Mouse (Mus musculus) kidney, embryonic 15.5 days (tissue): ENCODE data around the gene Plcb4. TPM values are rescaled to one million over a fixed set of nuclear protein-coding genes. Genes with fewer than 3 reads are reported as not detected.

Experiments used
- ATAC-seq: fragments of 200-750 bp; cut with Nextera tagmentation; replicated peaks from 2 replicates; pipeline ENCODE4 v1.8.0; 2017; ENCODE audit warnings: moderate TSS enrichment; ENCODE audit not compliant: low FRiP score
- H3K27ac ChIP-seq: fragments of 300-500 bp; sonication (generic); 2 replicates; pipeline ENCODE4 v1.5.1; 2015; ENCODE audit warnings: mild to moderate bottlenecking, inconsistent platforms
- H3K27me3 ChIP-seq: fragments of 300-500 bp; sonication (generic); 2 replicates; pipeline ENCODE4 v1.6.1; 2015; ENCODE audit warnings: inconsistent platforms
- H3K36me3 ChIP-seq: fragments of 300-500 bp; sonication (generic); 2 replicates; pipeline ENCODE4 v1.6.1; 2015; ENCODE audit warnings: inconsistent platforms
- H3K4me1 ChIP-seq: fragments of 300-500 bp; sonication (generic); 2 replicates; pipeline ENCODE4 v1.6.1; 2015; ENCODE audit warnings: inconsistent platforms
- H3K4me2 ChIP-seq: fragments of 300-500 bp; sonication (generic); 2 replicates; pipeline ENCODE4 v1.6.1; 2015; ENCODE audit warnings: moderate library complexity, mild to moderate bottlenecking, inconsistent platforms
- H3K4me3 ChIP-seq: fragments of 300-500 bp; sonication (generic); replicated peaks from 2 replicates; pipeline ENCODE4 v1.5.1; 2015; ENCODE audit warnings: mild to moderate bottlenecking, inconsistent platforms
- H3K9ac ChIP-seq: fragments of 300-500 bp; sonication (generic); 2 replicates; pipeline ENCODE4 v1.6.1; 2015; ENCODE audit warnings: mild to moderate bottlenecking, inconsistent platforms
- H3K9me3 ChIP-seq: fragments of 300-500 bp; sonication (generic); replicated peaks from 2 replicates; pipeline ENCODE4 v1.6.1; 2016; ENCODE audit warnings: inconsistent platforms
- WGBS: fragments of 180-500 bp; shearing (Covaris S2); methylation state at CpG from one replicate; pipeline ENCODE4 v1.1.7; 2015; ENCODE audit warnings: mixed read lengths; 5-methylcytosine and 5-hydroxymethylcytosine counted together
- polyA plus RNA-seq: library from polyadenylated mRNA; unstranded; fragments of >200 nt; fragmentation: Nextera tagmentation; extraction: Ambion mirVana; gene quantifications from 2 replicates; pipeline ENCODE4 v1.2.1, GENCODE M21; 2015

The Plcb4 gene
- polyA plus RNA-seq, 1 experiment from 2014 or later = 20.9 TPM

GRCm38 (mm10) chr2:135873146-135873545 lies 214.3 kb downstream of the Plcb4 start:
- whole genome bisulfite sequencing = 88% methylated on average over 9 of the region's 9 CpGs
- Histone ChIP-seq H3K36me3 (no peaks in the 10 kb centered on the region), H3K9ac (no peak overlapping the region), H3K4me3 (no peak overlapping the region), H3K27me3 (no peaks in the 10 kb centered on the region), H3K4me2 (no peak overlapping the region), H3K4me1 (0 out of 2 replicates have a peak, but pooled peaks cover 6% of the 10 kb centered on the region), H3K9me3 (no peaks in the 10 kb centered on the region), H3K27ac (no peak overlapping the region)
- no peak for ATAC-seq

GRCm38 (mm10) chr2:135873761-135874160 lies 214.9 kb downstream of the Plcb4 start:
- H3K9me3 ChIP-seq = no peaks in the 10 kb centered on the region
- no peak overlapping the region for H3K9ac ChIP-seq
- no peaks in the 10 kb centered on the region for H3K36me3 ChIP-seq
- no peak overlapping the region; the same call in 1 of the 2 replicates for H3K27ac ChIP-seq
- H3K4me2 ChIP-seq = no peak overlapping the region
- no peak overlapping the region for H3K4me3 ChIP-seq
- H3K4me1 ChIP-seq = 0 out of 2 replicates have a peak, but pooled peaks cover 6% of the 10 kb centered on the region
- WGBS = 64% methylated on average over 2 of the region's 2 CpGs
- no peaks in the 10 kb centered on the region for H3K27me3 ChIP-seq
- no peak for ATAC-seq

GRCm38 (mm10) chr2:135875549-135875948 lies 216.7 kb downstream of the Plcb4 start:
- H3K4me3 ChIP-seq = no peak overlapping the region

DNA sequence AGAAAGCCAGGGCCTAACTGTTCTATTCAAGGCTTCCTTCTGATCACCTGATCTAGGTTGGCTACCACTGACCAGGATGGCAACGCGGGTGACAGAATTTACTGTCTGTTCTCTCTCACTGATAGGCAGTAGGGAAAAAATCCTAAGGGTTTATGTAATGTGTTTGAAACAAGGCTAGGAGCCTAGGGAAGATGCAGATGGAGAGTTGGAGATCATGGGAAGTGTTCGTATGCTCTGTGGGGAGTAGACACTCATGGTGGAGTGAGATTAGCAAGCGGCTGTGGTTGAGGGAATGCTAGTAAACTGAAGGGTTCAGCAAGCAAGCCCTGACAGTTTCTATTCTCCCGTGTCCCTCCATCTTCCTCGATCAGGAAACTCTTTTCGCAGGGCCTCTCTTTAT lies 220.5 kb downstream of the Plcb4 start:
- ATAC-seq = no peak
- no peaks in the 10 kb centered on the region for H3K36me3 ChIP-seq
- H3K27ac ChIP-seq = no peak overlapping the region; the same call in 1 of the 2 replicates

More at GRCm38 (mm10) chr2:135875549-135875948, 216.7 kb downstream of the Plcb4 start:
- WGBS = 89% methylated on average over 6 of the region's 6 CpGs
- H3K36me3 ChIP-seq = no peaks in the 10 kb centered on the region
- no peak overlapping the region for H3K27ac ChIP-seq
- H3K4me2 ChIP-seq = no peak overlapping the region
- H3K9me3 ChIP-seq = no peaks in the 10 kb centered on the region
- H3K9ac ChIP-seq = no peak overlapping the region
- no peaks in the 10 kb centered on the region for H3K27me3 ChIP-seq
- no peak for ATAC-seq
- peaks cover 12% of the 10 kb centered on the region for H3K4me1 ChIP-seq

DNA sequence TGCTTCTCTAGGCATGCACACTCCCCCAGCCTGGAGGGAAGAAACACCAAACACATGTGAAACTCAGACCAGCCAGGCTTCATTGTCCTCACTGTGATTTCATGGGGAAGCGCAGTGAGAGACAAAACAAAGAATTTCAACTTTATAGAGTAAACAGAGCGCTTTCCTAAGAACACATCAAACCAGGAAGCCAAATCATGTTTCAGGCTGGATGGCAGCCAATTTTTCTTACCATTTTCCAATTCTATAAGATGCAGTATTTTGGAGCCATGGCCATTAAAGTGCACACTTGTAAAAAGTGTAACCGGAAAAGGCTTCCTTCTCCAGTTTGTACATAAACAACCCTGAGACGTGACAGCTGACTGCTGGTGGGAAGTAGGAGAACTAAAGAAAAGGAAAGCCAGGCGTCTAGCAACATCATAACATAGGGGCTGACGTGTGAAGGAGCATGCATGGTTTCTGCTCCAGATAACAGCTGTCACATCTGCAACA lies 221.5 kb downstream of the Plcb4 start:
- H3K36me3 ChIP-seq = no peaks in the 10 kb centered on the region
- H3K27me3 ChIP-seq = no peaks in the 10 kb centered on the region
- ATAC-seq = peak; percentile 77
- H3K4me1 ChIP-seq = peaks cover 17% of the 10 kb centered on the region
- no peak overlapping the region for H3K4me3 ChIP-seq
- 31% methylated on average over 6 of the region's 6 CpGs for WGBS
- no peaks in the 10 kb centered on the region for H3K9me3 ChIP-seq
- no peak overlapping the region for H3K4me2 ChIP-seq
- peak overlapping the region; percentile 78 for H3K27ac ChIP-seq
- no peak overlapping the region for H3K9ac ChIP-seq

More for the DNA sequence above, 220.5 kb downstream of the Plcb4 start:
- Histone ChIP-seq H3K9ac (no peak overlapping the region), H3K4me3 (no peak overlapping the region), H3K4me2 (no peak overlapping the region), H3K9me3 (no peaks in the 10 kb centered on the region), H3K27me3 (no peaks in the 10 kb centered on the region), H3K4me1 (peaks cover 13% of the 10 kb centered on the region)
- 88% methylated on average over 7 of the region's 7 CpGs for WGBS

- H3K9ac ChIP-seq = no peak overlapping the region
- 85% methylated on average over 4 of the region's 4 CpGs for WGBS
- no peaks in the 10 kb centered on the region for H3K36me3 ChIP-seq
- no peak overlapping the region for H3K4me3 ChIP-seq
- H3K4me2 ChIP-seq = no peak overlapping the region
- H3K27ac ChIP-seq = no peak overlapping the region
- no peak for ATAC-seq
- H3K27me3 ChIP-seq = no peaks in the 10 kb centered on the region
- H3K9me3 ChIP-seq = no peaks in the 10 kb centered on the region
- H3K4me1 ChIP-seq = peaks cover 22% of the 10 kb centered on the region
Observed at GRCm38 (mm10) chr2:135883359-135883758, 224.5 kb downstream of the Plcb4 start.

GRCm38 (mm10) chr2:135884534-135885180 lies 225.8 kb downstream of the Plcb4 start:
- H3K27ac ChIP-seq = no peak overlapping the region
- H3K27me3 ChIP-seq = no peaks in the 10 kb centered on the region
- H3K4me2 ChIP-seq = no peak overlapping the region
- H3K9ac ChIP-seq = no peak overlapping the region
- H3K4me3 ChIP-seq = no peak overlapping the region
- H3K9me3 ChIP-seq = no peaks in the 10 kb centered on the region
- no peaks in the 10 kb centered on the region for H3K36me3 ChIP-seq
- WGBS = 63% methylated on average over 7 of the region's 7 CpGs
- no peak for ATAC-seq
- H3K4me1 ChIP-seq = peaks cover 22% of the 10 kb centered on the region

DNA sequence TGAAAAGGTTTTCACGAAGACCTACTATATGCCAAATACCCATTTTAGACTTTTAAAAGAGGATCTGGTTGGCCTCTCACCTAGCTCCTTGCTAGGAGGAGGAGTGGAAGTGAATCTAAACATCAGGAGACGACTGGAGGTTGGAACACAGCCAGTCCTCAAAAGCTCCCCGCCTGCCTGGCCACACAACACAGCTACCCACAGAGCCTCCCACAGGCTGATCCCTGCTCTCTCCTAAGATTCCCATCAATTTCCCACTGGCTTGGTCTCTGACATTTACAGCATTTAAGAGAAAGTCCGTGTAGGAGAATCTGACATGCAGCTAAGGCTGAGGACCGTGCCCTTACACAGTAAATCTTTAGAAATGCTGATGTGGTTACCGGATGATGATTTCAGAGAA lies 226.8 kb downstream of the Plcb4 start:
- no peaks in the 10 kb centered on the region for H3K9me3 ChIP-seq
- ATAC-seq = 0 out of 2 replicates have a peak, but pooled peaks have one; percentile 16
- H3K36me3 ChIP-seq = no peaks in the 10 kb centered on the region
- H3K9ac ChIP-seq = no peak overlapping the region
- H3K4me2 ChIP-seq = no peak overlapping the region
- no peaks in the 10 kb centered on the region for H3K27me3 ChIP-seq
- WGBS = 41% methylated on average over 6 of the region's 6 CpGs
- no peak overlapping the region for H3K27ac ChIP-seq
- peaks cover 15% of the 10 kb centered on the region for H3K4me1 ChIP-seq
- no peak overlapping the region for H3K4me3 ChIP-seq

- H3K4me2 ChIP-seq = no peak overlapping the region
- no peak overlapping the region for H3K4me3 ChIP-seq
- 65% methylated on average over 9 of the region's 9 CpGs for WGBS
- H3K9ac ChIP-seq = no peak overlapping the region
- ATAC-seq = no peak
- H3K36me3 ChIP-seq = no peaks in the 10 kb centered on the region
- peaks cover 12% of the 10 kb centered on the region for H3K4me1 ChIP-seq
- H3K9me3 ChIP-seq = no peaks in the 10 kb centered on the region
- H3K27ac ChIP-seq = no peak overlapping the region
- H3K27me3 ChIP-seq = no peaks in the 10 kb centered on the region
Observed at GRCm38 (mm10) chr2:135886081-135886679, 227.4 kb downstream of the Plcb4 start.

- H3K27ac ChIP-seq = no peak overlapping the region
- no peak overlapping the region for H3K4me3 ChIP-seq
- H3K9ac ChIP-seq = no peak overlapping the region
- no peak for ATAC-seq
- no peak overlapping the region for H3K4me2 ChIP-seq
- 76% methylated on average over 2 of the region's 2 CpGs for WGBS
- H3K36me3 ChIP-seq = no peaks in the 10 kb centered on the region
- H3K9me3 ChIP-seq = no peaks in the 10 kb centered on the region
- no peaks in the 10 kb centered on the region for H3K27me3 ChIP-seq
- H3K4me1 ChIP-seq = peaks cover 9% of the 10 kb centered on the region
Observed at GRCm38 (mm10) chr2:135887805-135888204, 229.0 kb downstream of the Plcb4 start.

GRCm38 (mm10) chr2:135888206-135888605 lies 229.4 kb downstream of the Plcb4 start:
- Histone ChIP-seq H3K9ac (no peak overlapping the region), H3K9me3 (no peaks in the 10 kb centered on the region), H3K27me3 (no peaks in the 10 kb centered on the region), H3K4me3 (no peak overlapping the region), H3K4me2 (no peak overlapping the region), H3K4me1 (peaks cover 9% of the 10 kb centered on the region), H3K36me3 (no peaks in the 10 kb centered on the region), H3K27ac (no peak overlapping the region)
- no peak for ATAC-seq
- WGBS = 69% methylated on average over 4 of the region's 4 CpGs

- Histone ChIP-seq H3K4me1 (peaks cover 9% of the 10 kb centered on the region), H3K4me3 (no peak overlapping the region), H3K4me2 (no peak overlapping the region), H3K36me3 (no peaks in the 10 kb centered on the region), H3K9ac (no peak overlapping the region), H3K9me3 (no peaks in the 10 kb centered on the region), H3K27me3 (no peaks in the 10 kb centered on the region), H3K27ac (no peak overlapping the region)
- no peak for ATAC-seq
- WGBS = 91% methylated on average over 10 of the region's 10 CpGs
Observed at GRCm38 (mm10) chr2:135888767-135889166, 230.0 kb downstream of the Plcb4 start.
